Mouse (Mus musculus) embryonic fibroblast, embryonic 13.5 days (primary cell): Measurements from ENCODE around the gene Olfr918.

Source experiments
- CTCF ChIP-seq: IDR thresholded peaks from 2 replicates; pipeline ENCODE4 v1.5.1; 2011; ENCODE audit warnings: mild to moderate bottlenecking, control low read depth, low read length, moderate library complexity, borderline replicate concordance; ENCODE audit not compliant: insufficient read depth
- POLR2A ChIP-seq: IDR thresholded peaks from 2 replicates; pipeline ENCODE4 v1.6.1; 2011; ENCODE audit warnings: low read depth, mild to moderate bottlenecking, control low read depth, low read length, moderate library complexity

DNA sequence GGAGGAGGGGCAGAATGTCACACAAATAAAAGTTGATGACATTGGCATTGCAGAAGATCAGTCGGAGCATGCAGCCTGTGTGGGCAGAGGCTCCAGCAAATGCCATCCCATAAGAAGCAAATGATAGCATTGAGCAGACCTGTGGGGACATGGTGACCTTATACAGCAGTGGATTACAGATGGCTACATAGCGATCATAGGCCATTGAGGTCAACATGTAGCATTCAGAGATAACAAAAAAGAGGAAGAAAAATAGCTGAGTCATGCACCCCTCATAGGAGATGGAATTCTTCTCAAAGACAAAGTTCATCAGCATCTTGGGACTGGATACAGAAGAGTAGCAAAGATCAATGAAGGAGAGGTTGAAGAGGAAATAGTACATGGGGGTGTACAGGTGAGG lies 1.5 kb downstream of the Olfr918 start:
- no peak for TF ChIP-seq CTCF
- no peak for TF ChIP-seq POLR2A
